Mouse (Mus musculus): Measurements from ENCODE around the gene Crot. TPM values are rescaled to one million over a fixed set of nuclear protein-coding genes. Genes with fewer than 3 reads are reported as not detected.

Gene Crot
- polyA plus RNA-seq, 1 experiment: 14.3 TPM

DNA sequence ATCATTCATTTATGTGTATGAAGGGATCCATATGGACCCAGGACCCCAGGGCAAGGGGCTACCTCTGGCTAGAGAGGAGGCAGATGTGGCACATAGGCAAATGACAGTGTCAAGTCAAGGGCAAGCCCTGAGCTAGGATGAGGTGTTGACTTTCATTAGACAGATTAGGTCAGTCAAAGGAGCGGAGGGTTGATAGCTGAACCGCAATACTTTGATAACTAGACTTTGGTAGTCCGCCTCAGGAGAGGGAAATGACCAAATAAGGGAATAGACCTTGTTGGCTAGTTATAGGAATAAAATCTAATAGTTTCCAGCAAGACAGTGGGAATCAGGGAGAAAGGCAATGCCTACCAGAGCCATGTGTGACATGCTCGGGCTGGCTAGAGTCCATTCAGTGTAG is 2.0 kb upstream of the Crot start:
- TF ChIP-seq POLR2A (IDR thresholded peaks at IDR 0.05; ENCODE audit: control insufficient read depth, extremely low read depth, insufficient read depth, low read length, poor library complexity) (no peak), CTCF (IDR thresholded peaks at IDR 0.05; ENCODE audit: borderline replicate concordance, control insufficient read depth, extremely low read depth, insufficient read depth, low read length, poor library complexity) (no peak)
- no peak overlapping the region for H3K27ac ChIP-seq (ENCODE audit: control insufficient read depth, insufficient read depth, low read length)
- WGBS: 96% methylated on average over 4 of the region's 4 CpGs

DNA sequence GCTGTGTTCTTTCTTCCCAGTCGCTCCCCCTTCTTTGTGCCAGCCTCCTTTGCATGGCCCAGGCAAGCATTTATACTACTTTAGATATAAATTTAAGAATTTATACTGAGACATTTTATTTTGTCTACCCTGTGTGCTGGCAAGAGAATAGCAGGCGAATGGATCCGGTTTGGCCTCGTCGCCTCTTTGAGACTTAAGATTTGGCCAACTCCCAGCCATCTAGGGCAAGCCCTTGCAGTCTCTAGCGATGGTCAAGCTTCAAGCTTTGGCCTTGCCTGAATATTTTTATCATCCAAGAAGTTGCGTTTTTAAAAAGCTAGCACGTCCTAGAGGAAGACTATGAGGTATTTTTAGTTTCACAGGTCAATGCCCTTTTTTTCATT is 380 bp upstream of the Crot start:
- no peak for TF ChIP-seq POLR2A (IDR thresholded peaks at IDR 0.05; ENCODE audit: control insufficient read depth, extremely low read depth, insufficient read depth, low read length, poor library complexity)
- TF ChIP-seq CTCF (IDR thresholded peaks at IDR 0.05; ENCODE audit: borderline replicate concordance, control insufficient read depth, extremely low read depth, insufficient read depth, low read length, poor library complexity): no peak
- no peak for DNase-seq
- H3K4me1 ChIP-seq (replicated peaks; ENCODE audit: control insufficient read depth, insufficient read depth, low read length): peaks cover 6% of the 10 kb centered on the region

More for the DNA sequence above, 2.0 kb upstream of the Crot start:
- H3K4me3 ChIP-seq (ENCODE audit: control insufficient read depth, insufficient read depth, low read length): no peak overlapping the region
- DNase-seq: no peak
- no peaks in the 10 kb centered on the region for H3K27me3 ChIP-seq (ENCODE audit: control insufficient read depth, insufficient read depth, low read length)
- H3K4me1 ChIP-seq (replicated peaks; ENCODE audit: control insufficient read depth, insufficient read depth, low read length): peaks cover 6% of the 10 kb centered on the region
- no peaks in the 10 kb centered on the region for H3K36me3 ChIP-seq (ENCODE audit: control insufficient read depth, insufficient read depth, low read length)

DNA sequence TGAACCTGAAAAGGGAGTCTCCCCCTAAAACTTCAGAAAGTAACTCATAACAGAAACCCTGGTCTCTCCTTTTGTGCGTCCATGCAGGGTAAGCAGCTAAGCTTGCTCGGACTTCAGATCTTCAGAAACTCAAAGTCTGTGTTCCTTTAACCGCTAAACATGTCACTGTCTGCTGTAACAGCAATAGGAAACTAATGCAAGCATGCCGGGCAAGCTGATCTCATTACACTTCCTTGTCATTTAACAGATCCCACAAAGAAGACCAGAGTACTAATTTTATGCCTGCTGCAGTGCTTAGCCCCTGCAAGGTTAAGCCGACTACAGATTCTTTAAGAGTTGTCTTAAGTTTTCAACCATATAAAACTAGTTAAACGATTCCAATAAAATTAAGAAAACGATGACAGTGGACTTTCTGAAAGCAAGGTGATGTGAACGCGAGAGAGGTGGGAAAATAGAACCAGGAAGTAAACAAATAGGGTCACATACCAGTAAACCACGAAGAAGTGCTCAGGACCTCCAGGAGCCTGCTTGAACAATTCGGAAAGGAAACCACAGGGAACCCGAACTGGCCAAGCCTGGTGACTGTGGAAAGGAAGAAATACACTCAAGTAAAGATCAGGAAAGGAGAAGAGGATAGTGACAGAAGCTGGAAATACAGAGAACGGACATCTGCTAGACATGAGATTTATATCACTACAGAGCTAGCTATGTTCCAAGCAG is 998 bp downstream of the Crot start:
- Histone ChIP-seq H3K4me3 (ENCODE audit: control insufficient read depth, insufficient read depth, low read length) (peak overlapping the region; percentile 89), H3K36me3 (ENCODE audit: control insufficient read depth, insufficient read depth, low read length) (peaks cover 8% of the 10 kb centered on the region), H3K27me3 (ENCODE audit: control insufficient read depth, insufficient read depth, low read length) (no peaks in the 10 kb centered on the region), H3K4me1 (replicated peaks; ENCODE audit: control insufficient read depth, insufficient read depth, low read length) (peaks cover 6% of the 10 kb centered on the region), H3K27ac (ENCODE audit: control insufficient read depth, insufficient read depth, low read length) (peak overlapping the region; percentile 32; the same call in 1 of the 2 replicates)
- peak; percentile 10 for DNase-seq
- TF ChIP-seq POLR2A (IDR thresholded peaks at IDR 0.05; ENCODE audit: control insufficient read depth, extremely low read depth, insufficient read depth, low read length, poor library complexity) (no peak), CTCF (IDR thresholded peaks at IDR 0.05; ENCODE audit: borderline replicate concordance, control insufficient read depth, extremely low read depth, insufficient read depth, low read length, poor library complexity) (no peak)
- WGBS: 2% methylated on average over 13 of the region's 13 CpGs

More for the DNA sequence above, 380 bp upstream of the Crot start:
- H3K27me3 ChIP-seq (ENCODE audit: control insufficient read depth, insufficient read depth, low read length): no peaks in the 10 kb centered on the region
- peak overlapping the region; percentile 59 for H3K27ac ChIP-seq (ENCODE audit: control insufficient read depth, insufficient read depth, low read length)
- peak overlapping the region; percentile 89 for H3K4me3 ChIP-seq (ENCODE audit: control insufficient read depth, insufficient read depth, low read length)
- WGBS: 19% methylated on average over 8 of the region's 8 CpGs
- no peaks in the 10 kb centered on the region for H3K36me3 ChIP-seq (ENCODE audit: control insufficient read depth, insufficient read depth, low read length)

DNA sequence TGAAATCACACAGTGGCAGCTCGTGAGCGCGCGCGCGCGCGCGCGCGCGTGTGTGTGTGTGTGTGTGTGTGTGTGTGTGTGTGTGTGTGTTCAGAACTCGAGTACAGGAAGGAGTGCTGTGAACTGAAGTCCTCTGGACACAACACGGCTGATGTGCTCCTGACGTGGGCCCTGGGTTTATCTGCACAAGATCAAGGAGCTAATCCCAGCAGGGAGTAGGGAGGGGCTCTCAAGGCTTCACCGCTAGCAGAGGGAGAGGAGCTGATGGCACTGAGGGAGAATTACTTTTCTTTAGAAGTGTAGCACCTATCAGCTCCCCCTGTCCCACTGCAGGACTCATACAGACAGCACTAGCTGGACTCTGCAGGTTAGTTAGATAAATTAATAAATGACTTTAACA is 5.5 kb downstream of the Crot start:
- DNase-seq: no peak
- 98% methylated on average over 16 of the region's 16 CpGs for WGBS
- TF ChIP-seq CTCF (IDR thresholded peaks at IDR 0.05; ENCODE audit: borderline replicate concordance, control insufficient read depth, extremely low read depth, insufficient read depth, low read length, poor library complexity) (no peak), POLR2A (IDR thresholded peaks at IDR 0.05; ENCODE audit: control insufficient read depth, extremely low read depth, insufficient read depth, low read length, poor library complexity) (no peak)
- Histone ChIP-seq H3K27me3 (ENCODE audit: control insufficient read depth, insufficient read depth, low read length) (no peaks in the 10 kb centered on the region), H3K4me3 (ENCODE audit: control insufficient read depth, insufficient read depth, low read length) (no peak overlapping the region), H3K36me3 (ENCODE audit: control insufficient read depth, insufficient read depth, low read length) (peaks cover 34% of the 10 kb centered on the region), H3K27ac (ENCODE audit: control insufficient read depth, insufficient read depth, low read length) (no peak overlapping the region), H3K4me1 (replicated peaks; ENCODE audit: control insufficient read depth, insufficient read depth, low read length) (peaks cover 3% of the 10 kb centered on the region)

DNA sequence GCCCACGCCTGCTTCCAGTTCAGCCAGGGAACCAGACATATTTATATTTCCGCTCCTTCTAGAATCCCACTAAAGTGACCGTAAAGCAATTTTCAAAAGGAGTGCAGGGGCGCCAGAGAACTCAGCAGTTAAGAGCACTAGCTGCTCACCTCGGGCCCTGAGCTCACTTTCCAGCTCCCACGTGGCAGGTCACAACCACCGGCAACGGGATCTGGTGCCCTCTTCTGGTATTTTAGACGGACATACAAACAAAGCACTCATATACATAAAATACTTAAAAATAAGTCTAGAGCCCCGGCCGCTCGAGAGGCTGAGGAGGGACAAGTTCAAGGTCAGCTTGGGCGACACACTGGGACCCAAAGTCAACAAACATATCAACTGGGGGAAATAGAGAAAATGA is 6.6 kb downstream of the Crot start:
- Histone ChIP-seq H3K27ac (ENCODE audit: control insufficient read depth, insufficient read depth, low read length) (no peak overlapping the region), H3K4me3 (ENCODE audit: control insufficient read depth, insufficient read depth, low read length) (no peak overlapping the region), H3K4me1 (replicated peaks; ENCODE audit: control insufficient read depth, insufficient read depth, low read length) (peaks cover 3% of the 10 kb centered on the region), H3K27me3 (ENCODE audit: control insufficient read depth, insufficient read depth, low read length) (no peaks in the 10 kb centered on the region), H3K36me3 (ENCODE audit: control insufficient read depth, insufficient read depth, low read length) (peaks cover 45% of the 10 kb centered on the region)
- no peak for DNase-seq
- TF ChIP-seq CTCF (IDR thresholded peaks at IDR 0.05; ENCODE audit: borderline replicate concordance, control insufficient read depth, extremely low read depth, insufficient read depth, low read length, poor library complexity) (no peak), POLR2A (IDR thresholded peaks at IDR 0.05; ENCODE audit: control insufficient read depth, extremely low read depth, insufficient read depth, low read length, poor library complexity) (no peak)
- 98% methylated on average over 13 of the region's 13 CpGs for WGBS

DNA sequence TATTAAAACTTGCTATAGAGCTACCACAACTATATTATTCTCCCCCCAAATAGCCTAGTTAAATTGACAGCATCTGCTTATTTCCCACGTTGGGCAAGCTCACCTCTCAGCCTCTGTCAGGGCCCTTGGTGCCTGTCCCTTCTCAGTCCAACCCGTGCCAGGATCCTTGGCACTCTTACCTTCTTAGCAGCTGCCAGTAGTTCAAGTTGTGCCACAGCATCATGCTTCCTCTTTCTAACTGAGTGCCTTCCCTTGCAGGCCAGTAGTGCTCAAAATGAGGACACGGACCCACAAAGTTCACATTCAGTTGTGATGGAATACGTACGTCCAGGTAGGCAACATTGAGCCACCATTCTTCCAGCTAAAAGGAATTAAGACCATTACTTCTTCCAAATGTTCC is 9.2 kb downstream of the Crot start:
- Histone ChIP-seq H3K36me3 (ENCODE audit: control insufficient read depth, insufficient read depth, low read length) (peaks cover 58% of the 10 kb centered on the region), H3K4me3 (ENCODE audit: control insufficient read depth, insufficient read depth, low read length) (no peak overlapping the region), H3K27me3 (ENCODE audit: control insufficient read depth, insufficient read depth, low read length) (no peaks in the 10 kb centered on the region), H3K27ac (ENCODE audit: control insufficient read depth, insufficient read depth, low read length) (no peak overlapping the region), H3K4me1 (replicated peaks; ENCODE audit: control insufficient read depth, insufficient read depth, low read length) (no peaks in the 10 kb centered on the region)
- WGBS: 92% methylated on average over 5 of the region's 5 CpGs
- DNase-seq: no peak
- TF ChIP-seq POLR2A (IDR thresholded peaks at IDR 0.05; ENCODE audit: control insufficient read depth, extremely low read depth, insufficient read depth, low read length, poor library complexity): no peak
- TF ChIP-seq CTCF (IDR thresholded peaks at IDR 0.05; ENCODE audit: borderline replicate concordance, control insufficient read depth, extremely low read depth, insufficient read depth, low read length, poor library complexity): no peak

All from thymus, adult 2 months (tissue).